12 mouse cellular contexts compared by ENCODE assay signal in the genomic region with DNA sequence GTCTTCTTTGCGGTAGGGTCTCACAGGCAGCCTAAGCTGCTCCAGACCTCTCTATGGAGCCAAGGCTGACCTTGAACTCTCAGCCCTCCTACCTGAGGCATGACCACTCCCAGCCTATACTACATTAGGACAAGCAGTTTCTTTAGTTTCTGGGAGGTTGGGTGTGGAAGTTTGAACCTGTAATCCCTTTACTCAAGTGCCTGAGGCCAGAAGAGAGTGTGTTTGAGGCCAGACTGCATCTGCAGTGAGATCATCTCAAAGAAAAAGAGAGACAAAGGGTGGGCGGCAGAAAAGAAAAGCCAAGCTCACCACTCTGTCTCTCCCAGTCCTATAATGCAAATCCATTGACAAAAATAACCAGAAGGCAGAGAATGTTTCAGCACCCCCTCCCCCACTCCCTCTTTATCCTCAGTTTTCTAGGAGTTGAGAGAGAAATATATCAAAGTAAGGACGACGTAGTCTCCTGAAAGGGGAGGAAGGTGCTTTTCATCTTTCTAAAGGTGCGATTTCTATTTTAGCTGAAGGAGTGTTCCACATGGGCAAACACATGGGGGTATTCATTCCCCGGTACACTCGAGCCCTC. TPM values are rescaled to one million over a fixed set of nuclear protein-coding genes. Genes with fewer than 3 reads are reported as not detected.
DNase-seq lines count a peak whose midpoint lies in the region; ATAC-seq and TF ChIP-seq lines count a peak whose summit lies in the region.
"Had no signal": no experiment of that assay in that cellular context is flagged by ENCODE, and none has a peak within 500 bp of the region (broad histone marks: within the 10 kb centered on the region; RNA-seq: fewer than 3 reads in every experiment).

No protein-coding gene starts in this region.

- peak overlapping the region; percentile 50 for H3K27ac ChIP-seq in heart, embryonic 16.5 days (ENCODE audit: low read length)
- H3K27ac ChIP-seq in heart, adult 2 months = no peak overlapping the region
- H3K27ac ChIP-seq: heart, embryonic 15.5 days had no signal

- intact Hi-C loops in heart, adult 2 months (cut with DNase I) = no loop called here

- no peak for DNase-seq in heart, adult 2 months
- DNase-seq in ZHBTc4 (ENCODE audit: low read depth, low spot score) = peak; percentile 67
- peak; percentile 38 to 84 for DNase-seq in frontal cortex, postnatal 36 days (ENCODE audit: low spot score in 2 of 2)
- DNase-seq in right cerebral cortex, adult 2 months (ENCODE audit: low spot score in 2 of 2) = peak; percentile 66 to 70
- DNase-seq: kidney, postnatal 4 days; lung, postnatal 10 days; thymus, postnatal 36 days had no signal

- TF ChIP-seq POLR2A in heart, adult 2 months (IDR thresholded peaks at IDR 0.05; ENCODE audit: insufficient read depth, low read depth, low read length) = no peak

- no peak for ATAC-seq in heart, embryonic 16.5 days (replicated peaks; ENCODE audit: extremely low read depth, insufficient read depth, low FRiP score)
- ATAC-seq in cerebellum, adult (ENCODE audit: insufficient number of reproducible peaks, low FRiP score, low TSS enrichment) = no peak
- no peak for ATAC-seq in activated CD4-positive, CD25-positive, alpha-beta regulatory T cell, adult 4 months

- TF ChIP-seq CTCF in heart, adult 2 months (IDR thresholded peaks at IDR 0.05) = no peak

- H3K27me3 ChIP-seq in heart, embryonic 16.5 days (ENCODE audit: control insufficient read depth, insufficient read depth, low read length) = no peaks in the 10 kb centered on the region
- no peaks in the 10 kb centered on the region for H3K27me3 ChIP-seq in heart, adult 2 months (ENCODE audit: control insufficient read depth, insufficient read depth, low read length)
- H3K27me3 ChIP-seq: heart, embryonic 15.5 days had no signal

- H3K4me2 ChIP-seq in heart, embryonic 16.5 days (ENCODE audit: low read depth, low read length) = no peak overlapping the region
- H3K4me2 ChIP-seq: heart, embryonic 15.5 days had no signal

- peaks cover 15% of the 10 kb centered on the region; the same call in 1 of the 2 replicates for H3K36me3 ChIP-seq in heart, embryonic 16.5 days (ENCODE audit: control insufficient read depth, insufficient read depth)
- no peaks in the 10 kb centered on the region for H3K36me3 ChIP-seq in heart, adult 2 months (ENCODE audit: control insufficient read depth, insufficient read depth, low read length)
- H3K36me3 ChIP-seq: G1E had no signal

- H3K4me3 ChIP-seq in heart, embryonic 16.5 days (ENCODE audit: low read length) = no peak overlapping the region
- H3K4me3 ChIP-seq in heart, adult 2 months = no peak overlapping the region
- H3K4me3 ChIP-seq: heart, embryonic 15.5 days had no signal

- peaks cover 22% of the 10 kb centered on the region for H3K4me1 ChIP-seq in heart, embryonic 16.5 days (ENCODE audit: control insufficient read depth, insufficient read depth, low read length)
- H3K4me1 ChIP-seq in heart, adult 2 months (ENCODE audit: control insufficient read depth, insufficient read depth, low read length) = peaks cover 2% of the 10 kb centered on the region; the same call in 1 of the 2 replicates

- WGBS in heart, embryonic 16.5 days = 57% methylated on average over 7 of the region's 7 CpGs
- 81% methylated on average over 7 of the region's 7 CpGs for WGBS in heart, adult 2 months

- no peak for TF ChIP-seq EP300 in heart, adult 2 months (IDR thresholded peaks at IDR 0.05; ENCODE audit: insufficient read depth, low read depth, low read length)

- H3K79me2 ChIP-seq in heart, adult 2 months (replicated peaks; ENCODE audit: control insufficient read depth, insufficient read depth, low read length) = no peaks in the 10 kb centered on the region

- no peak overlapping the region; the same call in 1 of the 2 replicates for H3K9ac ChIP-seq in heart, embryonic 16.5 days (ENCODE audit: low read length)
- H3K9ac ChIP-seq in heart, adult 2 months (ENCODE audit: low read depth, low read length) = no peak overlapping the region
- H3K9ac ChIP-seq: heart, embryonic 15.5 days had no signal

- H3K9me3 ChIP-seq in heart, embryonic 16.5 days (replicated peaks; ENCODE audit: control insufficient read depth, low read length) = no peaks in the 10 kb centered on the region
- H3K9me3 ChIP-seq: G1E; heart, embryonic 15.5 days had no signal

RNA-seq across cellular contexts. Expression of a gene that starts 55.0 kb away (rescaled TPM):
- polyA plus RNA-seq in heart, embryonic 16.5 days (2015; fragmentation: Nextera tagmentation; extraction: Ambion mirVana) = 33.5 and 37.7 TPM in 2 replicates
- under 1 TPM; 0.29 to 0.32 TPM for total RNA-seq in heart, adult 2 months (2021)
- polyA plus RNA-seq in heart, adult 2 months (2012; rRNA removed) = 0.41 and 0.56 TPM in 2 replicates
- polyA plus RNA-seq in activated CD4-positive, CD25-positive, alpha-beta regulatory T cell, adult 4 months (2017; shearing (Covaris generic)) = 10 to 100 TPM; 16.9 to 17.6 TPM

Comparison
In these comparisons a context has a peak if more than half of its experiments do, and no peak if none do; other contexts are left out.
1. RNA of a gene that starts 55.0 kb away (polyA plus RNA-seq): 33.5 to 37.7 TPM in heart, embryonic 16.5 days and 16.9 to 17.6 TPM in activated CD4-positive, CD25-positive, alpha-beta regulatory T cell, adult 4 months; 0.41 to 0.56 TPM in heart, adult 2 months; every median in the first group is over 10 times any median in the second.
2. DNase-seq: peak in ZHBTc4 (single experiment), frontal cortex, postnatal 36 days (2 of 2) and right cerebral cortex, adult 2 months (2 of 2); none in heart, adult 2 months (0 of 2).